Mouse (Mus musculus) adrenal gland, adult 8-10 months (tissue): ENCODE data around the gene Neto2. TPM values are rescaled to one million over a fixed set of nuclear protein-coding genes. Genes with fewer than 3 reads are reported as not detected.
"Not testable (repeated sequence)": the region's sequence is repeated elsewhere in the genome, so short reads cannot be mapped to it uniquely, and the experiment has no call there.

Experiments
- DNase-seq: peaks from one replicate; pipeline ENCODE4 v3.0.0; 2022
- total RNA-seq, 4 experiments: library from RNA; stranded (reverse); gene quantifications; 2 replicates each; pipeline ENCODE4 v1.2.4; 2022

The Neto2 gene
- 1 to 10 TPM; 4.5 to 6.3 (median 5.6) TPM for total RNA-seq

DNA sequence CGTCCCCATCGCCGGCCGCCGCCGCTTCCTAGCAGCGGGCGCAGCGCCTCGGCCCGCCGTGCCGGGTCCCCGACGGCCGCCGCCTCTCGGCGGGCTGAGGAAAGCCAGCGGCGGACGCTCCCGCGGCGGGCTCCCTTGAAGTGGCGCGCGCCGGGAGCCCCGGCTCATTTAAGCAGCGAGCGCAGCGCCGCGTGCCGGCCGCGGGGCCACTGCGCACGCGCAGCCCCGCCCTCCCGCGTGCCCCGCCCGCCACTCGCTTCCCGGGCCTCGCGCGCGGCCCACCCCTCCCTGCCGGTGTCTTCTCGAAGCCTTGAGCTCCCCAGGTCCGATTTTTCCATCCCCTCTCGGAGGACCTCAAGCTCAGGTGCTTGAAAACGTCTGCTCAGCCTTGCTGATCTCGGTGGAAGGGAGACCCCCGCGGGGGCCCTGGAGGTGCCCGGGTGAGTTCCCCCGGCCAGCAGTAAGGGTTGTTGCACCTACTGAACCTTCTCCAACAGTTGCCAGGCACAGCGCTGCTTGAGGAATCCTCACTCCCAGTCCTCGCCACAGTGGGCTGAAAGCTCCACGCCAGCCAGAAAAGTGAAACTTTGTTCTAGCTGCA, at the start of gene Neto2:
Gene Neto2, minus strand, starts transcription at position 174 of the 601 bp plus-strand sequence.
- DNase-seq, result peak; percentile 35

DNA sequence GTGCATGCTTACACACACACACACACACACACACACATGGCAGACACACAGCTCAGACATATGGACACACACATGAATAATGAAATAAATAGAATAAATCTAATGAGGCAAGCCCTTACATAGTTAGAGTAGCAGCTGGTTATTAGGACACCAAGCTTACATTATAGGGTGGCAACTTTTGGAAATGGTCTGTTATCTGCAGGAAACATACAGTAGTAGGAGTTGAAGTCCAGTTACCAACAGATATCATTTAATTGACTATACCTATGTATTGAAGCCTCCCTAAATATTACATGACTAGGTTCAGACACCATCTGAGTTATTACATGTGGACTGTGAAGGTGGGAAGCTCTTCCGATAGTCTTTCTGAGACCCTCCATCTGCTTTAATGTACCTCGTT, 44.3 kb upstream of the Neto2 start:
- no peak for DNase-seq

- no peak for DNase-seq
These were observed 29.8 kb upstream of the Neto2 start for GRCm38 (mm10) chr8:85730545-85730944.

GRCm38 (mm10) chr8:85717271-85717670, 16.5 kb upstream of the Neto2 start:
- peak; percentile 17 for DNase-seq

GRCm38 (mm10) chr8:85716696-85717095, 16.0 kb upstream of the Neto2 start:
- peak; percentile 2 for DNase-seq

GRCm38 (mm10) chr8:85706988-85707387, 6.3 kb upstream of the Neto2 start:
- DNase-seq, result no peak

GRCm38 (mm10) chr8:85700101-85700750, 498 bp downstream of the Neto2 start:
- peak; percentile 4 for DNase-seq

DNA sequence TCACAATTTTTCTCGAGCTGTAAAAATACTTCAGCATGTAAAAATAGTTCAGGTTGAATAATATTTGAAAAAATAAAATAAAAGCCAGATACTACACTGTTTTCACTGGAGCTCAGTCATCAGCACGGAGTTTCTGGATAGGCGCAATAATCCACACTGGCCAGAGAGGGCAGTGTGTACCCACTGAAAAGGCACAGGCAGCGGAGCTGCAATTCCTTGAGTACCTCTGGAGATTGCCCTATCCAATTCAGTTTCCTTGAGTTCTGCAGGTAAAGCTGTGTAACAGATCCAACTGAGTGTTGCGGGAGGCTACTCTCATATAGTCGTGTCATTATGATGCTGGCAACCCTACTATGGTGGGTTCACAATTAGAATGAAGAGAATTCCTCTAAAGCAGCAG, 1.7 kb downstream of the Neto2 start:
- DNase-seq, result peak; percentile 47

GRCm38 (mm10) chr8:85665146-85665545, 35.6 kb downstream of the Neto2 start:
- DNase-seq, result no peak

DNA sequence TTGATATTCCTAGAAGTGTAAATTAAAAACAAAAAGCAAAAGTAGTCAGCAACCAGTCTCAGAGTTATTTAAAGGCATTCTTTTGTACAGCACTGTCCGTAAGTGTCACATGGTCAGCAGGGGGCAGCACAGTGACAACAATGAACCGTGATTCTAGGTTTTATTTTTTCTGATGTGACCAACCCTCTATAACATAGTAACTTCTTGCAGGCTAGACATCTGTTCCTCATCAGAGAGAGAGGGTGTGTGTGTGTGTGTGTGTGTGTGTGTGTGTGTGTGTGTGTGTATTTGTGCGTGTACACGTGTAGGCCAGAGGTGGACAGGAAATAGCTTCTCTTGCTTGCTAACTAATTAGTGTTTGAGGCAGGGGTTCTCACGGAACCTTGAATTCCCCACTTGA, 38.7 kb downstream of the Neto2 start:
- peak; percentile 9 for DNase-seq

DNA sequence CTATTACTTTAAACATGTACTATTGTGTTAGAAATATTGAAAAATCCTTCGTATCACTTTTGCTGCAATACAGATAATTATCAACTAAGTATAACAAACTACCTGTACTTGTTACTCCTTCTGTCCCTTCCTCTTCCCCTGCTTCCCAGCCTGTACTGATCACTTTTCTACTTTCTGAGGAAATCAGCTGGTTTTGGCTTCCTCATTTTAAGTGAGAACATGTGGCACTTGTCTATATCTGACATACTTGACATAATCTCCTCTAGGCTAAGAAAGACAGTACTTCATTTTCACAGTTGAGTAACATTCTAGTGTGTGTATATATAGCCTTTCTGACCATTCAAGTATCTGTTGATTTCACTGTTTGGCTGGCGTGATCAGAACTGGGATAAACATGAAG, 49.5 kb downstream of the Neto2 start:
- no peak for DNase-seq

DNA sequence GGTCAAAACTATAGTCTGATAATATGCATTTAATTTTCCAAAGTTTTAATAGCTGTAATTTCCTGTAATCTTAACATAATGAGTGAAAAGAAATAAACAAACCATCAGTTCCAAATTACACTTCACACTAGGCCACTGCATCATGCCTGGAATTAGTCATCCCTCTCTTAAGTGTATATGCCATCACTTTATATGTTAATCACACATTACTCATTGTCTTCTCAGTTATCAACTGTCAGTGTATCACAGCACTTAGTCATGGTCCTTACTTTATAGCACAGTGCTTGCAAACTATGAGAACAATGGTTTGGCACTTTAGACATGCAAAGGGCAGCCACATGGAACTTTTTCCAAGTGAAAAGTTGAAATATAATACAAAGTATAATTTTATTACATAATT, 52.2 kb downstream of the Neto2 start:
- DNase-seq, result no peak

DNA sequence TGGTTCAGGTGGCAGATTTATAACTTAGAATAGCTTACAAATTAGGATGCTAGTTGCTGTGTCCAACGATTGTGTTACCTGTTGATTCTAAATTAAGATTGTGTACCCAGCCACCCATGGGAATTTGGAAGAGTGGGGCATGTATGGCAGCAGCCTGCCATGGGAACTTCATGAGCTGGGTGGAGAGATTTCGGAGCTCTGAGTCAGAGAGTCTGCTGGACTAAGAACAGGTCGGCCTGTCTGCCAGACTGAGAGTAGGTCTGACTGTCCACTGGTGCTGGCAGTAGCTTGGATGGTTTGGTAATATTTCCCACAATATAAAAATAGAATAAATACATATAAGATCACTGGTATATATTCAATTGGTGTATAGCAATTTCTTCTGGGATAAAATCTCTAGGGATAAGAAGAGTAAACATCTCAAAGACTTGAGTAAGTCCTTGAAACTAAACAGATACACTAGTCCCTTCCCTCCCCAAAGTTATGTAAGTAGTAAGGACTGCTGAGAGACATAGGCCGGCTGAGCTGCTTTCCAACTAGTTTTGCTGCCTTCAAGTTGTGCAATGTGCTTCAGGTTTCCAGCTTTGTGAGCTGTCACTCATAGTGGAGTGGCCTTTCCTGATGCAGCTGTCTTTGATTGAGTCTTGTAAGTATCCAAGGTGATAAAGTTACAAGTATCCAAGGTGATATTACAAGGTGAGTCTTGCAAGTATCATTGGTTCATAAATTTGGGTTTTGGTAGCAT, 55.6 kb downstream of the Neto2 start:
- DNase-seq, result no peak

- DNase-seq, result no peak
These were observed 76.3 kb downstream of the Neto2 start for GRCm38 (mm10) chr8:85624450-85624849.

DNA sequence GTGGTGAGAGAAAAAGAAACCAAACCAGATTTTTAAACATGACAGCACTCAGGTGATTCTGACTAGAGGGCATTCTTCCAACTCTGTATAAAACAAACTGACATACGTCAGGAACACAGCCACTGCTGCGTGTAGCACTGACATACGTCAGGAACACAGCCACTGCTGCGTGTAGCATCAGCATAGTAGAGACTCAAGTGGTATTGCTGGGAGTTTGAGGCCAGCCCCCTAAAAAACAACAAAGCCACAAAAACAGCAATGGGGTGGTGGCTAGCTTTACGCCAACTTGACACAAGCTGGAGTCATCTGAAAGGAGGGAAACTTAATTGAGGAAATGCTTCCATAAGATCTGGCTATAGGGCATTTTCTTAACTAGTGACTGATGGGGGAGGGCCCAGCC, 77.5 kb downstream of the Neto2 start:
- no peak for DNase-seq

GRCm38 (mm10) chr8:85618789-85619188, 81.9 kb downstream of the Neto2 start:
- DNase-seq, result no peak

- not testable (repeated sequence) for DNase-seq
These were observed 83.6 kb downstream of the Neto2 start for GRCm38 (mm10) chr8:85617125-85617524.

- no peak for DNase-seq
These were observed 91.9 kb downstream of the Neto2 start for GRCm38 (mm10) chr8:85608836-85609235.

GRCm38 (mm10) chr8:85607804-85608203, 92.9 kb downstream of the Neto2 start:
- DNase-seq, result no peak

DNA sequence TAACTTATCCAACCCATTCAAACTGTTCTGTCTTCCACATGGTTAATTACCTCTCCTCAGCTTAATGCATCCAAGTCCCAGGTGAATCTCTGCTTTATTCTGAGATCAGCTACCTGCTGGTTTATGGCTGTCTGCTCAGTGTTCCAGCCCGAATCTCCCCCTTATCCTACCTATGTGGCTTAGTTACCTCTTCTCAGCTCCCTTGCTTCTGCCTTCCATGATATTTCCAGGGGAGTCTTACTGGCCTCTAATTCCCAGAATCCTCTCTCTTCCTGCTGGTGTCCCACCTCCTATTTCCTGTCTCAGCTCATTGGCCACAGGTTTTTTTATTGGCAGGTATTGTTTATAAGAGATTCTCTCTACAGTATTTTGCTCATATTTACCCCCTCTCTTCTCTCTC, 93.8 kb downstream of the Neto2 start:
- DNase-seq, result no peak

GRCm38 (mm10) chr8:85606561-85606960, 94.2 kb downstream of the Neto2 start:
- DNase-seq, result no peak

DNA sequence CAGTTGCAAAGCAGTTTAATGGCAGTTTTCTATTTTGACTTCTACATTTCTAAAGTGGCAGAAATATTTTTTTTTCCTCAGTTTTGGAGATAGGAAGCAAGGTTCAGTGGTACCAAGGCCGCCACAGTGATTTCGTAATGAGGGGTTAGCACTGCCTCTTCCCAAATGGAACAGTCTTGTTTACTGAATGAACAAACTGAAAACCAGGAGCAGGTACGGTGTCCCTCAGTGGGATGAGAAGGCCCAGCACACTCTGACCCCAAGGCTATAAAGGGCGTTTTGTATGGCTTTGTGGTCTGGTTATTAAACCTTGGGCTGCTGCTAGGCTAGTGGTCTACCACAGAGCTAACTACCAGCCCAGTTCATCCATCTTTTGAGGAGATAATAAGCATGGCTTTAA, 96.5 kb downstream of the Neto2 start:
- peak; percentile 5 for DNase-seq

DNA sequence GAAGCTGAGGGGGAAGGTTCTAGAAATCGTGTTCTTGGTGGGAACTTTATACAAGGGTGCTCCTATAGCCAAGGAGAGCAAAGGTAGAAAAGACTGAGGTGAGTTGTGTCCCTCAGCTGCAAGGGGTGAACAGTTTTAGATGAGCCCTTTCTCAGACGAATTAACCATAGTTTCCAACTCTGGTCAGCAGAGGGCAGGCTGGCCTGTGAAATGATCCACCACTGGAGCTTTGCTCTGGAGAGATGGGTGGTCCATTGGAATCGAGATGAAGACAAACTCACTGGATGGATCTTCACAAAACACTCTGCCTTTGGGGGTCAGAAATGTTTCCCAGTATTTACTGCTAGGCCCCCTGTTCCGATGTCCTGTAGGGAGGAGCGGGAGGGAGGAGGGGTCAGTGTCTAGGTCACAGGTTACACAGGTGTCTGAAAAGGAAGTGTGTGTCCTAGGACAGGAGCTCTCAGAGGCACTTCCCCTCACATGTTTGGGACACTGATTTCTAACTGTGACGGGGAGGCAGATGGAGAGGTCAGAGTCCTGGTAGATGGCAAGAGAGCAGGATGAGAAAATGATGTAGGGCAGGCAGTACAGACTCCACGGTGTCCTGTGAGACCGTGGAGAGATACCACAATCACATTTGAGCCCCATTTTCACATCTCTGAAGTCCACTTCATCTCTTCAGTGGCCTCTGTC, 97.4 kb downstream of the Neto2 start:
- DNase-seq, result peak; percentile 19
